14 mouse cellular contexts compared by ENCODE assay signal in genomic region chr11:46920244-46920643, GRCm38 (mm10).
DNase-seq lines count a peak whose midpoint lies in the region; TF ChIP-seq lines count a peak whose summit lies in the region.
"Had no signal": no experiment of that assay in that cellular context is flagged by ENCODE, and none has a peak within 500 bp of the region (broad histone marks: within the 10 kb centered on the region; RNA-seq: fewer than 3 reads in every experiment).

No protein-coding gene starts in this region.

- no peaks in the 10 kb centered on the region for H3K79me2 ChIP-seq in heart, adult 2 months (replicated peaks; ENCODE audit: control insufficient read depth, insufficient read depth, low read length)
- no peaks in the 10 kb centered on the region for H3K79me2 ChIP-seq in CH12.LX (replicated peaks; ENCODE audit: control insufficient read depth, extremely low read depth, insufficient read depth, poor library complexity, severe bottlenecking)

- intact Hi-C loops in heart, adult 2 months (cut with DNase I) = loop anchor here (5.0 kb wide), 1 partner anchor 467 kb away; no protein-coding TSS in a partner anchor

- TF ChIP-seq POLR2A in heart, adult 2 months (IDR thresholded peaks at IDR 0.05; ENCODE audit: insufficient read depth, low read depth, low read length) = no peak
- TF ChIP-seq POLR2A in CH12.LX (IDR thresholded peaks at IDR 0.05; ENCODE audit: low read depth, low read length) = no peak

- H3K4me3 ChIP-seq in heart, adult 2 months = no peak overlapping the region
- no peak overlapping the region for H3K4me3 ChIP-seq in CH12.LX (replicated peaks in 1 of 3; ENCODE audit: low read depth in 2 of 3, low read length in 2 of 3, poor library complexity in 1 of 3)
- H3K4me3 ChIP-seq: forebrain, embryonic 13.5 days; hindbrain, embryonic 15.5 days; limb, embryonic 12.5 days; myocyte had no signal

- no peak for DNase-seq in heart, adult 2 months
- DNase-seq in heart, adult 11 months = no peak
- peak; percentile 3 to 35 for DNase-seq in layer of hippocampus, postnatal 14 days (ENCODE audit: low spot score in 2 of 2)
- no peak for DNase-seq in layer of hippocampus, adult 8-10 months (ENCODE audit: low spot score in 2 of 2)
- peak; percentile 17 for DNase-seq in CH12.LX (ENCODE audit: extremely low read depth)
- DNase-seq in brain, adult 2 months (ENCODE audit: low read depth, low spot score) = peak; percentile 35
- no peak for DNase-seq in adrenal gland, postnatal 14 days
- DNase-seq: kidney, postnatal 25 days; lung, postnatal 36 days; thymus, postnatal 4 days had no signal

- H3K9ac ChIP-seq in heart, adult 2 months (ENCODE audit: low read depth, low read length) = no peak overlapping the region
- H3K9ac ChIP-seq in CH12.LX (ENCODE audit: insufficient read depth, low read depth) = no peak overlapping the region
- H3K9ac ChIP-seq: forebrain, embryonic 13.5 days; hindbrain, embryonic 15.5 days; limb, embryonic 12.5 days had no signal

- H3K36me3 ChIP-seq in heart, adult 2 months (ENCODE audit: control insufficient read depth, insufficient read depth, low read length) = no peaks in the 10 kb centered on the region
- H3K36me3 ChIP-seq in CH12.LX (replicated peaks in 1 of 2; ENCODE audit: control insufficient read depth in 1 of 2, insufficient read depth in 1 of 2, low read length in 1 of 2) = no peaks in the 10 kb centered on the region
- H3K36me3 ChIP-seq: hindbrain, embryonic 15.5 days; limb, embryonic 12.5 days had no signal

- H3K4me1 ChIP-seq in heart, adult 2 months (ENCODE audit: control insufficient read depth, insufficient read depth, low read length) = no peaks in the 10 kb centered on the region
- peaks cover 2 to 8% of the 10 kb centered on the region in 2 experiments; a peak in 2 of 4 replicates for H3K4me1 ChIP-seq in CH12.LX (ENCODE audit: control insufficient read depth in 1 of 2, insufficient read depth in 2 of 2)
- H3K4me1 ChIP-seq: forebrain, embryonic 13.5 days; hindbrain, embryonic 15.5 days; limb, embryonic 12.5 days had no signal

- H3K27ac ChIP-seq in heart, adult 2 months = no peak overlapping the region
- no peak overlapping the region for H3K27ac ChIP-seq in CH12.LX (ENCODE audit: insufficient read depth, low read depth)
- H3K27ac ChIP-seq: forebrain, embryonic 13.5 days; hindbrain, embryonic 15.5 days; limb, embryonic 12.5 days had no signal

- H3K4me2 ChIP-seq in CH12.LX (ENCODE audit: insufficient read depth, low read depth, poor library complexity, severe bottlenecking) = no peak overlapping the region
- H3K4me2 ChIP-seq: forebrain, embryonic 13.5 days; hindbrain, embryonic 15.5 days; limb, embryonic 12.5 days had no signal

- H3K27me3 ChIP-seq in heart, adult 2 months (ENCODE audit: control insufficient read depth, insufficient read depth, low read length) = no peaks in the 10 kb centered on the region
- no peaks in the 10 kb centered on the region for H3K27me3 ChIP-seq in CH12.LX (replicated peaks)
- H3K27me3 ChIP-seq: forebrain, embryonic 13.5 days; hindbrain, embryonic 15.5 days; limb, embryonic 12.5 days had no signal

- in situ Hi-C loops in CH12.LX (cut with MboI; ENCODE audit: low pct_ligation_motif_present, low pct_unique_long_range_greater_than_20kb, low sequenced_read_pairs) = no loop called here

- no peaks in the 10 kb centered on the region for H3K9me3 ChIP-seq in CH12.LX (replicated peaks; ENCODE audit: low read length)
- H3K9me3 ChIP-seq: forebrain, embryonic 13.5 days; hindbrain, embryonic 15.5 days; limb, embryonic 12.5 days had no signal

- peak; percentile 63 for TF ChIP-seq CTCF in heart, adult 2 months (IDR thresholded peaks at IDR 0.05)
- peak in 1 of 2 experiments; percentile 60; a peak in 2 of 4 replicates for TF ChIP-seq CTCF in CH12.LX (conservative IDR thresholded peaks at IDR 0.05 in 1 of 2, IDR thresholded peaks at IDR 0.05 in 1 of 2; ENCODE audit: low read depth in 2 of 2, low read length in 2 of 2)

- TF ChIP-seq EP300 in heart, adult 2 months (IDR thresholded peaks at IDR 0.05; ENCODE audit: insufficient read depth, low read depth, low read length) = no peak
- TF ChIP-seq EP300 in CH12.LX (IDR thresholded peaks at IDR 0.05; ENCODE audit: low read length) = no peak

- WGBS in heart, adult 2 months = 78% methylated on average over 1 of the region's 1 CpGs

- TF ChIP-seq RAD21 in CH12.LX (IDR thresholded peaks at IDR 0.05; ENCODE audit: low read depth, low read length) = peak; percentile 67

- dilution Hi-C loops in CH12.LX (cut with MboI; ENCODE audit: extremely low pct_ligation_motif_present, extremely low pct_unique_long_range_greater_than_20kb, low sequenced_read_pairs) = no loop called here

TF ChIP-seq in CH12.LX, 34 proteins besides CTCF, POLR2A, EP300 and RAD21:
- TF ChIP-seq MYC (IDR thresholded peaks at IDR 0.05; ENCODE audit: low read depth, low read length) (no peak), POLR2AphosphoS2 (IDR thresholded peaks at IDR 0.05; ENCODE audit: low read depth, low read length) (no peak), IRF4 (IDR thresholded peaks at IDR 0.05; ENCODE audit: low read depth, low read length) (no peak), RCOR1 (conservative IDR thresholded peaks at IDR 0.05; ENCODE audit: low read depth, low read length) (no peak), NELFE (IDR thresholded peaks at IDR 0.05; ENCODE audit: low read depth, low read length) (peak; percentile 31; the same call in 1 of the 2 replicates), SIN3A (IDR thresholded peaks at IDR 0.05; ENCODE audit: low read length) (no peak), TCF12 (IDR thresholded peaks at IDR 0.05; ENCODE audit: low read depth, low read length) (no peak), MAX (IDR thresholded peaks at IDR 0.05; ENCODE audit: low read length) (no peak), SMC3 (IDR thresholded peaks at IDR 0.05; ENCODE audit: low read depth, low read length) (peak; percentile 34), PAX5 (IDR thresholded peaks at IDR 0.05; ENCODE audit: low read length) (no peak), MEF2A (IDR thresholded peaks at IDR 0.05; ENCODE audit: borderline replicate concordance, low read depth, low read length) (no peak)
TF ChIP-seq in CH12.LX: peak in this region for 2.

Comparison
In these comparisons a context has a peak if more than half of its experiments do, and no peak if none do; other contexts are left out.
1. DNase-seq: peak in layer of hippocampus, postnatal 14 days (2 of 2), CH12.LX (single experiment) and brain, adult 2 months (single experiment); none in heart, adult 2 months (0 of 2), heart, adult 11 months (single experiment), layer of hippocampus, adult 8-10 months (0 of 2) and adrenal gland, postnatal 14 days (single experiment).